8 mouse cellular contexts compared by ENCODE assay signal in genomic region chr5:52616549-52616948, GRCm38 (mm10). TPM values are rescaled to one million over a fixed set of nuclear protein-coding genes. Genes with fewer than 3 reads are reported as not detected.
A peak's percentile ranks its signal among the peaks of the same experiment; 100 is the strongest.
DNase-seq lines count a peak whose midpoint lies in the region; ATAC-seq and TF ChIP-seq lines count a peak whose summit lies in the region.

No protein-coding gene starts in this region.

- H3K4me3 ChIP-seq in liver, embryonic 11.5 days (ENCODE audit: low read depth, low read length) = no peak overlapping the region
- H3K4me3 ChIP-seq in liver, postnatal 0 days (ENCODE audit: low read depth, low read length) = no peak overlapping the region
- no peak overlapping the region for H3K4me3 ChIP-seq in heart, postnatal 0 days (ENCODE audit: low read depth, low read length)

- DNase-seq in liver, embryonic 11.5 days (ENCODE audit: low spot score) = peak; percentile 37
- no peak for DNase-seq in liver, postnatal 0 days
- peak; percentile 60 for DNase-seq in fibroblast of lung, adult 2 months (ENCODE audit: low read depth)
- no peak for DNase-seq in heart, postnatal 0 days (ENCODE audit: low spot score)
- peak; percentile 30 to 40 for DNase-seq in left cerebral cortex, adult 18-20 months (ENCODE audit: low spot score in 2 of 2)
- DNase-seq in neural tube, embryonic 10.5 days (ENCODE audit: extremely low spot score, low spot score) = peak; percentile 23
- no peak for DNase-seq in thymus, postnatal 4 days
- no peak for DNase-seq in adrenal gland, postnatal 4 days (ENCODE audit: low spot score in 2 of 2)

- no peaks in the 10 kb centered on the region for H3K36me3 ChIP-seq in liver, embryonic 11.5 days (ENCODE audit: control insufficient read depth, insufficient read depth, low read length)
- H3K36me3 ChIP-seq in liver, postnatal 0 days (replicated peaks; ENCODE audit: insufficient read depth, low read length) = no peaks in the 10 kb centered on the region
- H3K36me3 ChIP-seq in heart, postnatal 0 days (replicated peaks; ENCODE audit: control insufficient read depth, insufficient read depth, low read length) = no peaks in the 10 kb centered on the region

- peak overlapping the region; percentile 19; the same call in 1 of the 2 replicates for H3K27ac ChIP-seq in liver, embryonic 11.5 days (ENCODE audit: low read depth, low read length)
- H3K27ac ChIP-seq in liver, postnatal 0 days (ENCODE audit: low read depth) = no peak overlapping the region
- no peak overlapping the region for H3K27ac ChIP-seq in heart, postnatal 0 days (ENCODE audit: low read depth)

- H3K27me3 ChIP-seq in liver, embryonic 11.5 days (replicated peaks; ENCODE audit: control insufficient read depth, insufficient read depth, low read length) = peaks cover 7% of the 10 kb centered on the region
- H3K27me3 ChIP-seq in liver, postnatal 0 days (ENCODE audit: insufficient read depth, low read length) = peaks cover 13% of the 10 kb centered on the region
- H3K27me3 ChIP-seq in heart, postnatal 0 days (ENCODE audit: control insufficient read depth, insufficient read depth, low read length) = no peaks in the 10 kb centered on the region

- no peaks in the 10 kb centered on the region for H3K9me3 ChIP-seq in liver, embryonic 11.5 days (ENCODE audit: control insufficient read depth, low read length)
- no peaks in the 10 kb centered on the region for H3K9me3 ChIP-seq in liver, postnatal 0 days (ENCODE audit: low read length)
- no peaks in the 10 kb centered on the region for H3K9me3 ChIP-seq in heart, postnatal 0 days (replicated peaks; ENCODE audit: control insufficient read depth, low read length)

- no peak overlapping the region for H3K9ac ChIP-seq in liver, embryonic 11.5 days (ENCODE audit: low read depth, low read length)
- H3K9ac ChIP-seq in liver, postnatal 0 days (replicated peaks) = no peak overlapping the region
- H3K9ac ChIP-seq in heart, postnatal 0 days (replicated peaks; ENCODE audit: low read depth, low read length) = no peak overlapping the region

- ATAC-seq in liver, embryonic 11.5 days (replicated peaks; ENCODE audit: low FRiP score) = no peak
- ATAC-seq in liver, postnatal 0 days = no peak
- ATAC-seq in heart, postnatal 0 days (ENCODE audit: insufficient read depth, low read depth) = peak; percentile 19; the same call in 1 of the 2 replicates

- peaks cover 7% of the 10 kb centered on the region; the same call in 1 of the 2 replicates for H3K4me1 ChIP-seq in liver, embryonic 11.5 days (replicated peaks; ENCODE audit: control insufficient read depth, insufficient read depth, low read length)
- H3K4me1 ChIP-seq in liver, postnatal 0 days (ENCODE audit: insufficient read depth) = no peaks in the 10 kb centered on the region; the same call in 1 of the 2 replicates
- peaks cover 9% of the 10 kb centered on the region for H3K4me1 ChIP-seq in heart, postnatal 0 days (ENCODE audit: control insufficient read depth, insufficient read depth)

- TF ChIP-seq EP300 in liver, postnatal 0 days (IDR thresholded peaks at IDR 0.05; ENCODE audit: low read depth) = no peak
- TF ChIP-seq EP300 in heart, postnatal 0 days (IDR thresholded peaks at IDR 0.05; ENCODE audit: low read depth) = no peak

- no peak for TF ChIP-seq CTCF in liver, postnatal 0 days (IDR thresholded peaks at IDR 0.05; ENCODE audit: low read depth)
- peak; percentile 16; the same call in 1 of the 2 replicates for TF ChIP-seq CTCF in heart, postnatal 0 days (IDR thresholded peaks at IDR 0.05; ENCODE audit: low read depth)

- 4% methylated on average over 2 of the region's 2 CpGs for WGBS in liver, embryonic 11.5 days
- WGBS in liver, postnatal 0 days (ENCODE audit: insufficient replicate concordance) = 26% methylated on average over 2 of the region's 2 CpGs
- 25% methylated on average over 2 of the region's 2 CpGs for WGBS in heart, postnatal 0 days

- H3K4me2 ChIP-seq in liver, embryonic 11.5 days = no peak overlapping the region
- H3K4me2 ChIP-seq in liver, postnatal 0 days (ENCODE audit: low read depth, low read length) = no peak overlapping the region
- no peak overlapping the region for H3K4me2 ChIP-seq in heart, postnatal 0 days (ENCODE audit: low read depth, low read length)

RNA-seq across cellular contexts. Expression of gene Lgi2, which starts 50.3 kb away (rescaled TPM):
- 0.84 and 1.0 TPM in 2 replicates for polyA plus RNA-seq in liver, embryonic 11.5 days (2014; fragmentation: Nextera tagmentation; extraction: Ambion mirVana)
- polyA plus RNA-seq in liver, postnatal 0 days (2015; fragmentation: Nextera tagmentation; extraction: Ambion mirVana) = 0.18 and 0.26 TPM in 2 replicates
- total RNA-seq in heart, postnatal 0 days (2014; rRNA removed; ENCODE audit: low replicate concordance) = 0.88 and 2.8 TPM in 2 replicates
- polyA plus RNA-seq in heart, postnatal 0 days (2015; fragmentation: Nextera tagmentation; extraction: Ambion mirVana) = 0.63 and 0.69 TPM in 2 replicates
- total RNA-seq in left cerebral cortex, adult 18-20 months (2021) = 10 to 100 TPM; 45.5 to 51.1 TPM
- total RNA-seq in adrenal gland, postnatal 4 days (2021) = 1 to 10 TPM; 3.7 to 4.4 TPM

RNA-seq across cellular contexts. Expression of gene Sepsecs, which starts 53.0 kb away (rescaled TPM):
- polyA plus RNA-seq in liver, embryonic 11.5 days (2014; fragmentation: Nextera tagmentation; extraction: Ambion mirVana) = 12.7 and 15.0 TPM in 2 replicates
- 10.8 and 12.0 TPM in 2 replicates for polyA plus RNA-seq in liver, postnatal 0 days (2015; fragmentation: Nextera tagmentation; extraction: Ambion mirVana)
- 6.5 and 6.9 TPM in 2 replicates for total RNA-seq in heart, postnatal 0 days (2014; rRNA removed; ENCODE audit: low replicate concordance)
- 4.9 and 5.7 TPM in 2 replicates for polyA plus RNA-seq in heart, postnatal 0 days (2015; fragmentation: Nextera tagmentation; extraction: Ambion mirVana)
- 1 to 10 TPM; 8.2 to 8.9 TPM for total RNA-seq in left cerebral cortex, adult 18-20 months (2021)
- 10 to 100 TPM; 16.8 to 21.8 TPM for total RNA-seq in adrenal gland, postnatal 4 days (2021)

Comparison
In these comparisons a context has a peak if more than half of its experiments do, and no peak if none do; other contexts are left out.
1. DNase-seq: peak in liver, embryonic 11.5 days (single experiment), fibroblast of lung, adult 2 months (single experiment), left cerebral cortex, adult 18-20 months (2 of 2) and neural tube, embryonic 10.5 days (single experiment); none in liver, postnatal 0 days (single experiment), heart, postnatal 0 days (single experiment), thymus, postnatal 4 days (single experiment) and adrenal gland, postnatal 4 days (0 of 2).
2. RNA of gene Lgi2, which starts 50.3 kb away (total RNA-seq): 45.5 to 51.1 TPM in left cerebral cortex, adult 18-20 months; 3.7 to 4.4 TPM in adrenal gland, postnatal 4 days and 0.88 to 2.8 TPM in heart, postnatal 0 days; every median in the first group is over 4 times any median in the second.